Mouse (Mus musculus) MEL (cell line): ENCODE measurements around the gene Angptl1.

ENCODE experiments used
- CTCF ChIP-seq, 3 experiments: IDR thresholded peaks in 2 of 3; conservative IDR thresholded peaks in 1 of 3; 2 replicates each; pipeline ENCODE4 v1.5.1; 2011 to 2012; ENCODE audit warnings: low read length in 3 of 3, low read depth in 2 of 3, mild to moderate bottlenecking in 2 of 3, improper control_type of control experiment in 1 of 3, inconsistent platforms in 1 of 3, mixed read lengths in 1 of 3, moderate library complexity in 1 of 3; ENCODE audit not compliant: control insufficient read depth in 1 of 3, insufficient read depth in 1 of 3, poor library complexity in 1 of 3, severe bottlenecking in 1 of 3
- ETS1 ChIP-seq: IDR thresholded peaks from 2 replicates; pipeline ENCODE4 v1.6.1; 2012; ENCODE audit warnings: low read depth, mild to moderate bottlenecking, inconsistent platforms, low read length, improper control_type of control experiment, moderate library complexity
- GATA1 ChIP-seq: IDR thresholded peaks from 2 replicates; pipeline ENCODE4 v1.6.1; 2011; ENCODE audit warnings: low read depth, low read length, improper control_type of control experiment
- MYC ChIP-seq: IDR thresholded peaks from 2 replicates; pipeline ENCODE4 v1.6.1; 2011; ENCODE audit warnings: low read depth, mild to moderate bottlenecking, low read length, improper control_type of control experiment, moderate library complexity
- ZC3H11A ChIP-seq: IDR thresholded peaks from 2 replicates; pipeline ENCODE4 v1.6.1; 2012; ENCODE audit warnings: low read depth, mild to moderate bottlenecking, inconsistent platforms, low read length, improper control_type of control experiment

GRCm38 (mm10) chr1:156859156-156859555 lies 20.8 kb downstream of the Angptl1 start:
- TF ChIP-seq MYC = no peak
- 0 out of 2 replicates have a peak, but pooled peaks have one; percentile 5 for TF ChIP-seq GATA1
- TF ChIP-seq ZC3H11A = no peak
- TF ChIP-seq ETS1 = peak; percentile 43; the same call in 1 of the 2 replicates
- TF ChIP-seq CTCF (IDR thresholded peaks at IDR 0.05 in 2 of 3, conservative IDR thresholded peaks at IDR 0.05 in 1 of 3; ENCODE audit: control insufficient read depth in 1 of 3, insufficient read depth in 1 of 3, low read depth in 2 of 3, low read length in 3 of 3, poor library complexity in 1 of 3, severe bottlenecking in 1 of 3) = no peak
